Mouse (Mus musculus): ENCODE measurements around the gene Arhgap10. TPM values are rescaled to one million over a fixed set of nuclear protein-coding genes. Genes with fewer than 3 reads are reported as not detected.

Arhgap10 gene
- polyA plus RNA-seq, 1 experiment: 7.2 TPM

DNA sequence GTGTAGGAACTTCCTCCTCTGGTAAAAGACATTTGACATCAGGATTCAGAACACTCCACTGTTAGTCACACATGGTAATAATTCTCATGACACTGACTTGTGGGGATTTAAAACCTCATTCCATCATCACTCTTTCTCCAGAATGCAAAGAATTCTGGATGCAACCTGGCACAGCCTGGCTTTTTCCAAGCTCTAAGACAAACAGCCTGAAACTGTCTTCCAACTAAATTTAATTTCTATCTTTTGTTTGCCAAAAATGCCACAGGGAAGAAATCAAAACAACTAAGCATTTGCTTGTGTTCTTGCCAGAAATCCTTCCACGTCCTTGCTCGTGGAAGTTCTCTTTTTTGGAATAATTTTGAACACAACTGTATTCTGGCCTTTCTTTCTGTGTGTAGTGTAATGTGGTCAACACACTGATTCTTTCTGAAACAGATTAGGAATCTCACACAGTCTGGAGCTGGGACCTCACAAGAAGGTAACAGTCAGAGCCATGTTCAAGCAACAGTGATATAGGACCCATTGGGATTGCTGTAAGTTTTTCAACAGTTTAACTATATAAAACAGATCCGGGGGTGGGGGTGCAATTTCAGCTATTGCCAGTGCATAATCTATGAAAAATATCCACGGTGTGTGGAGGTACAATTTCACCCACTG lies 167.5 kb downstream of the Arhgap10 start:
- Histone ChIP-seq H3K27ac (ENCODE audit: control insufficient read depth, insufficient read depth, low read depth, low read length) (no peak overlapping the region), H3K27me3 (ENCODE audit: control insufficient read depth, insufficient read depth, low read length) (no peaks in the 10 kb centered on the region), H3K4me3 (ENCODE audit: control insufficient read depth, low read depth, low read length) (no peak overlapping the region), H3K36me3 (ENCODE audit: control insufficient read depth, insufficient read depth, low read length) (no peaks in the 10 kb centered on the region), H3K4me1 (ENCODE audit: control insufficient read depth, insufficient read depth, low read length) (no peaks in the 10 kb centered on the region)
- no peak for TF ChIP-seq POLR2A (IDR thresholded peaks at IDR 0.05; ENCODE audit: control insufficient read depth, low read depth, low read length)
- TF ChIP-seq CTCF (IDR thresholded peaks at IDR 0.05; ENCODE audit: control insufficient read depth, insufficient read depth, insufficient replicate concordance, low read depth, low read length): no peak

GRCm38 (mm10) chr8:77343916-77344315 lies 173.8 kb downstream of the Arhgap10 start:
- no peaks in the 10 kb centered on the region for H3K27me3 ChIP-seq (ENCODE audit: control insufficient read depth, insufficient read depth, low read length)
- TF ChIP-seq CTCF (IDR thresholded peaks at IDR 0.05; ENCODE audit: control insufficient read depth, insufficient read depth, insufficient replicate concordance, low read depth, low read length) (no peak), POLR2A (IDR thresholded peaks at IDR 0.05; ENCODE audit: control insufficient read depth, low read depth, low read length) (no peak)
- H3K36me3 ChIP-seq (ENCODE audit: control insufficient read depth, insufficient read depth, low read length): no peaks in the 10 kb centered on the region
- H3K4me1 ChIP-seq (ENCODE audit: control insufficient read depth, insufficient read depth, low read length): no peaks in the 10 kb centered on the region
- H3K4me3 ChIP-seq (ENCODE audit: control insufficient read depth, low read depth, low read length): no peak overlapping the region
- no peak overlapping the region for H3K27ac ChIP-seq (ENCODE audit: control insufficient read depth, insufficient read depth, low read depth, low read length)

GRCm38 (mm10) chr8:77343335-77343734 lies 174.4 kb downstream of the Arhgap10 start:
- Histone ChIP-seq H3K27ac (ENCODE audit: control insufficient read depth, insufficient read depth, low read depth, low read length) (no peak overlapping the region), H3K4me1 (ENCODE audit: control insufficient read depth, insufficient read depth, low read length) (no peaks in the 10 kb centered on the region), H3K27me3 (ENCODE audit: control insufficient read depth, insufficient read depth, low read length) (no peaks in the 10 kb centered on the region), H3K36me3 (ENCODE audit: control insufficient read depth, insufficient read depth, low read length) (no peaks in the 10 kb centered on the region), H3K4me3 (ENCODE audit: control insufficient read depth, low read depth, low read length) (no peak overlapping the region)
- TF ChIP-seq POLR2A (IDR thresholded peaks at IDR 0.05; ENCODE audit: control insufficient read depth, low read depth, low read length) (no peak), CTCF (IDR thresholded peaks at IDR 0.05; ENCODE audit: control insufficient read depth, insufficient read depth, insufficient replicate concordance, low read depth, low read length) (no peak)

- Histone ChIP-seq H3K36me3 (ENCODE audit: control insufficient read depth, insufficient read depth, low read length) (no peaks in the 10 kb centered on the region), H3K4me3 (ENCODE audit: control insufficient read depth, low read depth, low read length) (no peak overlapping the region), H3K4me1 (ENCODE audit: control insufficient read depth, insufficient read depth, low read length) (peaks cover 2% of the 10 kb centered on the region; the same call in 1 of the 2 replicates), H3K27ac (ENCODE audit: control insufficient read depth, insufficient read depth, low read depth, low read length) (no peak overlapping the region), H3K27me3 (ENCODE audit: control insufficient read depth, insufficient read depth, low read length) (no peaks in the 10 kb centered on the region)
- TF ChIP-seq POLR2A (IDR thresholded peaks at IDR 0.05; ENCODE audit: control insufficient read depth, low read depth, low read length): no peak
- TF ChIP-seq CTCF (IDR thresholded peaks at IDR 0.05; ENCODE audit: control insufficient read depth, insufficient read depth, insufficient replicate concordance, low read depth, low read length): no peak
Observed at GRCm38 (mm10) chr8:77342144-77342543, 175.6 kb downstream of the Arhgap10 start.

GRCm38 (mm10) chr8:77341329-77341728 lies 176.4 kb downstream of the Arhgap10 start:
- Histone ChIP-seq H3K36me3 (ENCODE audit: control insufficient read depth, insufficient read depth, low read length) (no peaks in the 10 kb centered on the region), H3K4me1 (ENCODE audit: control insufficient read depth, insufficient read depth, low read length) (peaks cover 2% of the 10 kb centered on the region; the same call in 1 of the 2 replicates)

DNA sequence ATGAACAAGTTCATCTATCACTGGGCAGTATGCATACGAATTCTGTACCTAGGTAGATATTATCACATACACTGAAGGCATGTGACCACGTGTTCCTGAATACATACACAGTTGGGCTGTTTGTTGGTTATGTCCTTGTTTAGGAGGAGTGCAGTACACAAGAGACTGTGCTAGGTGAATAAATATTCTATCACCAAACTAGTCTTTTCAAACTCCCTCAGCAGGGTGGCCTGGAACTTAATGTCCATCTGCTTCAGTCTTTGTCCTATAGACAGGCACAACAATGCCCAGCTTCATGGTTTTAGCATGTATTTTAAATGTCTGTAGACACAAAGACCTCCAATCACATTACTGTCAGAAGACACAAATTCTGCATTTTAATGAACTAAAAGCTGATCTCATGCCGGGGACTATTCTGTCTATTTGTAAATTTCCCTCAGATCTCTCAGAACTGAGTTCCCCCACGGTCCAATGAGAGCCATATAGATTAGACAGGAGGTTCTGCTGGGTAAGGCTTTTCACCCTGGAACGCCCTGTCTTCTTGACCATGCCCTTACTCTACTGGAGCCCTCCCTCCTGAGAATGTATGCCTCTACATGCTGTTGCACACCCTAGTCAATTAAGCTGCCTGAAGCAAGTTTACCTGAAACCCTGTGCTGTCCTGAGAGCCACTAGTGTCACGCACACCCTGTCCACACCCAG lies 177.6 kb downstream of the Arhgap10 start:
- H3K4me1 ChIP-seq (ENCODE audit: control insufficient read depth, insufficient read depth, low read length): peaks cover 2% of the 10 kb centered on the region; the same call in 1 of the 2 replicates
- no peak overlapping the region; the same call in 1 of the 2 replicates for H3K4me3 ChIP-seq (ENCODE audit: control insufficient read depth, low read depth, low read length)
- no peak overlapping the region for H3K27ac ChIP-seq (ENCODE audit: control insufficient read depth, insufficient read depth, low read depth, low read length)
- no peaks in the 10 kb centered on the region for H3K36me3 ChIP-seq (ENCODE audit: control insufficient read depth, insufficient read depth, low read length)
- no peak for TF ChIP-seq CTCF (IDR thresholded peaks at IDR 0.05; ENCODE audit: control insufficient read depth, insufficient read depth, insufficient replicate concordance, low read depth, low read length)
- TF ChIP-seq POLR2A (IDR thresholded peaks at IDR 0.05; ENCODE audit: control insufficient read depth, low read depth, low read length): no peak
- no peaks in the 10 kb centered on the region for H3K27me3 ChIP-seq (ENCODE audit: control insufficient read depth, insufficient read depth, low read length)

More at GRCm38 (mm10) chr8:77341329-77341728, 176.4 kb downstream of the Arhgap10 start:
- H3K27me3 ChIP-seq (ENCODE audit: control insufficient read depth, insufficient read depth, low read length): no peaks in the 10 kb centered on the region
- H3K4me3 ChIP-seq (ENCODE audit: control insufficient read depth, low read depth, low read length): no peak overlapping the region
- TF ChIP-seq CTCF (IDR thresholded peaks at IDR 0.05; ENCODE audit: control insufficient read depth, insufficient read depth, insufficient replicate concordance, low read depth, low read length) (no peak), POLR2A (IDR thresholded peaks at IDR 0.05; ENCODE audit: control insufficient read depth, low read depth, low read length) (no peak)
- no peak overlapping the region for H3K27ac ChIP-seq (ENCODE audit: control insufficient read depth, insufficient read depth, low read depth, low read length)

- TF ChIP-seq POLR2A (IDR thresholded peaks at IDR 0.05; ENCODE audit: control insufficient read depth, low read depth, low read length) (no peak), CTCF (IDR thresholded peaks at IDR 0.05; ENCODE audit: control insufficient read depth, insufficient read depth, insufficient replicate concordance, low read depth, low read length) (no peak)
- Histone ChIP-seq H3K4me1 (ENCODE audit: control insufficient read depth, insufficient read depth, low read length) (peaks cover 2% of the 10 kb centered on the region; the same call in 1 of the 2 replicates), H3K27me3 (ENCODE audit: control insufficient read depth, insufficient read depth, low read length) (no peaks in the 10 kb centered on the region), H3K4me3 (ENCODE audit: control insufficient read depth, low read depth, low read length) (peak overlapping the region; percentile 19), H3K36me3 (ENCODE audit: control insufficient read depth, insufficient read depth, low read length) (no peaks in the 10 kb centered on the region), H3K27ac (ENCODE audit: control insufficient read depth, insufficient read depth, low read depth, low read length) (no peak overlapping the region)
Observed at GRCm38 (mm10) chr8:77337272-77337671, 180.5 kb downstream of the Arhgap10 start.
